Mouse (Mus musculus): ENCODE data around the gene Msmb. TPM values are rescaled to one million over a fixed set of nuclear protein-coding genes. Genes with fewer than 3 reads are reported as not detected.

Msmb gene
- polyA plus RNA-seq (2017; shearing (Covaris generic)) = not detected

GRCm38 (mm10) chr14:32141723-32142122 is at the start of gene Msmb:
Msmb (plus strand) TSS chr14:32142023.

GRCm38 (mm10) chr14:32159690-32160246 is 17.9 kb downstream of the Msmb start, which contains the start of gene Ncoa4:
Ncoa4 (plus strand) TSS chr14:32159865.

GRCm38 (mm10) chr14:32201791-32202451 is 60.1 kb downstream of the Msmb start, which contains the start of the genes Timm23 and Parg:
Timm23 (minus strand) TSS chr14:32201898.
Parg (plus strand) TSS chr14:32201949.

Other genes with a start within 250 kb of the Msmb start
- gene Galnt15, start 113.0 kb upstream of the Msmb start, polyA plus RNA-seq (2017; shearing (Covaris generic)) = not detected
- gene Oxnad1, start 56.6 kb upstream of the Msmb start, polyA plus RNA-seq (2017; shearing (Covaris generic)) = 15.8 TPM
- gene Dph3, start 56.3 kb upstream of the Msmb start, polyA plus RNA-seq (2017; shearing (Covaris generic)) = 70.2 TPM
- gene Ncoa4, start 17.8 kb downstream of the Msmb start, polyA plus RNA-seq (2017; shearing (Covaris generic)) = 87.7 TPM
- 88.9 TPM for gene Timm23, start 59.9 kb downstream of the Msmb start, polyA plus RNA-seq (2017; shearing (Covaris generic))
- gene Parg, start 59.9 kb downstream of the Msmb start, polyA plus RNA-seq (2017; shearing (Covaris generic)) = 76.8 TPM
- 0.18 TPM for gene Ogdhl, start 180.0 kb downstream of the Msmb start, polyA plus RNA-seq (2017; shearing (Covaris generic))
- gene 1700024G13Rik, start 246.4 kb downstream of the Msmb start, polyA plus RNA-seq (2017; shearing (Covaris generic)) = not detected